Mouse (Mus musculus) midbrain, embryonic 10.5 days (tissue): ENCODE data around the gene Cdc34b. TPM values are rescaled to one million over a fixed set of nuclear protein-coding genes. Genes with fewer than 3 reads are reported as not detected.
A peak's percentile ranks its signal among the peaks of the same experiment; 100 is the strongest.

Experiments used
- DNase-seq: peaks from one replicate; pipeline ENCODE4 v3.0.0-alpha.2; 2017; ENCODE audit warnings: low spot score
- H3K27ac ChIP-seq: fragments of 300-500 bp; sonication (generic); replicated peaks from 2 replicates; pipeline ENCODE4 v1.5.1; 2016; ENCODE audit warnings: mild to moderate bottlenecking
- H3K27me3 ChIP-seq: fragments of 300-500 bp; sonication (generic); 2 replicates; pipeline ENCODE4 v1.6.1; 2016; ENCODE audit warnings: low read depth, mild to moderate bottlenecking; ENCODE audit not compliant: poor library complexity, severe bottlenecking
- H3K36me3 ChIP-seq: fragments of 300-500 bp; sonication (generic); 2 replicates; pipeline ENCODE4 v1.6.1; 2016; ENCODE audit warnings: mild to moderate bottlenecking, moderate library complexity
- H3K4me1 ChIP-seq: fragments of 300-500 bp; sonication (generic); 2 replicates; pipeline ENCODE4 v1.6.1; 2016
- H3K4me3 ChIP-seq: fragments of 300-500 bp; sonication (generic); 2 replicates; pipeline ENCODE4 v1.5.1; 2016; ENCODE audit warnings: mild to moderate bottlenecking, moderate library complexity
- H3K9me3 ChIP-seq: fragments of 300-500 bp; sonication (generic); replicated peaks from 2 replicates; pipeline ENCODE4 v1.6.1; 2016; ENCODE audit warnings: mild to moderate bottlenecking
- WGBS: fragments of 180-500 bp; shearing (Covaris S2); methylation state at CpG from one replicate; pipeline ENCODE4 v1.1.7; 2016; 5-methylcytosine and 5-hydroxymethylcytosine counted together
- polyA plus RNA-seq: library from polyadenylated mRNA; unstranded; fragments of >200 nt; fragmentation: Nextera tagmentation; extraction: Ambion mirVana; gene quantifications from 2 replicates; pipeline ENCODE4 v1.2.1, GENCODE M21; 2016

The Cdc34b gene
- polyA plus RNA-seq, 1 experiment from 2014 or later = 0.20 TPM

- no peak for DNase-seq
- Histone ChIP-seq H3K36me3 (no peaks in the 10 kb centered on the region), H3K9me3 (no peaks in the 10 kb centered on the region), H3K4me1 (no peaks in the 10 kb centered on the region), H3K4me3 (no peak overlapping the region), H3K27ac (no peak overlapping the region), H3K27me3 (no peaks in the 10 kb centered on the region; the same call in 1 of the 2 replicates)
- WGBS = 91% methylated on average over 3 of the region's 3 CpGs
These were observed 18.8 kb downstream of the Cdc34b start for GRCm38 (mm10) chr11:94760364-94760763.

GRCm38 (mm10) chr11:94760799-94761198 lies 19.2 kb downstream of the Cdc34b start:
- H3K27me3 ChIP-seq = no peaks in the 10 kb centered on the region; the same call in 1 of the 2 replicates
- H3K27ac ChIP-seq = no peak overlapping the region
- no peak overlapping the region for H3K4me3 ChIP-seq
- no peak for DNase-seq
- H3K36me3 ChIP-seq = no peaks in the 10 kb centered on the region
- H3K4me1 ChIP-seq = no peaks in the 10 kb centered on the region
- 78% methylated on average over 7 of the region's 7 CpGs for WGBS
- H3K9me3 ChIP-seq = no peaks in the 10 kb centered on the region

GRCm38 (mm10) chr11:94762281-94762680 lies 20.7 kb downstream of the Cdc34b start:
- DNase-seq = no peak
- H3K27me3 ChIP-seq = no peaks in the 10 kb centered on the region

GRCm38 (mm10) chr11:94762775-94763174 lies 21.2 kb downstream of the Cdc34b start:
- no peak overlapping the region for H3K27ac ChIP-seq
- no peak for DNase-seq
- no peaks in the 10 kb centered on the region for H3K9me3 ChIP-seq
- no peaks in the 10 kb centered on the region for H3K4me1 ChIP-seq
- H3K36me3 ChIP-seq = no peaks in the 10 kb centered on the region
- H3K27me3 ChIP-seq = no peaks in the 10 kb centered on the region
- 37% methylated on average over 6 of the region's 6 CpGs for WGBS
- no peak overlapping the region for H3K4me3 ChIP-seq

More at GRCm38 (mm10) chr11:94762281-94762680, 20.7 kb downstream of the Cdc34b start:
- no peak overlapping the region for H3K4me3 ChIP-seq
- 83% methylated on average over 1 of the region's 1 CpGs for WGBS
- H3K36me3 ChIP-seq = no peaks in the 10 kb centered on the region
- H3K27ac ChIP-seq = no peak overlapping the region
- no peaks in the 10 kb centered on the region for H3K4me1 ChIP-seq
- H3K9me3 ChIP-seq = no peaks in the 10 kb centered on the region

GRCm38 (mm10) chr11:94767241-94767640 lies 25.7 kb downstream of the Cdc34b start:
- H3K9me3 ChIP-seq = no peaks in the 10 kb centered on the region
- H3K4me3 ChIP-seq = no peak overlapping the region
- H3K27ac ChIP-seq = no peak overlapping the region
- H3K36me3 ChIP-seq = no peaks in the 10 kb centered on the region
- H3K27me3 ChIP-seq = no peaks in the 10 kb centered on the region
- 92% methylated on average over 2 of the region's 2 CpGs for WGBS
- no peak for DNase-seq
- no peaks in the 10 kb centered on the region for H3K4me1 ChIP-seq

- Histone ChIP-seq H3K4me1 (no peaks in the 10 kb centered on the region), H3K27me3 (no peaks in the 10 kb centered on the region), H3K27ac (no peak overlapping the region), H3K36me3 (no peaks in the 10 kb centered on the region), H3K9me3 (no peaks in the 10 kb centered on the region), H3K4me3 (no peak overlapping the region)
- DNase-seq = no peak
- WGBS = 81% methylated on average over 3 of the region's 3 CpGs
These were observed 30.9 kb downstream of the Cdc34b start for GRCm38 (mm10) chr11:94772363-94773055.

GRCm38 (mm10) chr11:94773851-94774250 lies 32.3 kb downstream of the Cdc34b start:
- no peak for DNase-seq
- Histone ChIP-seq H3K4me3 (no peak overlapping the region), H3K27me3 (no peaks in the 10 kb centered on the region), H3K4me1 (no peaks in the 10 kb centered on the region), H3K27ac (no peak overlapping the region), H3K36me3 (no peaks in the 10 kb centered on the region), H3K9me3 (no peaks in the 10 kb centered on the region)
- 77% methylated on average over 1 of the region's 1 CpGs for WGBS

- Histone ChIP-seq H3K4me1 (no peaks in the 10 kb centered on the region), H3K9me3 (no peaks in the 10 kb centered on the region), H3K27ac (no peak overlapping the region), H3K4me3 (no peak overlapping the region), H3K36me3 (no peaks in the 10 kb centered on the region), H3K27me3 (no peaks in the 10 kb centered on the region)
- DNase-seq = no peak
- WGBS = 90% methylated on average over 5 of the region's 5 CpGs
These were observed 33.4 kb downstream of the Cdc34b start for GRCm38 (mm10) chr11:94774887-94775497.

- no peaks in the 10 kb centered on the region for H3K36me3 ChIP-seq
- DNase-seq = no peak
- H3K4me3 ChIP-seq = no peak within 1 kb of the TSS
- no peaks in the 10 kb centered on the region for H3K4me1 ChIP-seq
- no peak within 1 kb of the TSS for H3K27ac ChIP-seq
- no peaks in the 10 kb centered on the region for H3K9me3 ChIP-seq
- H3K27me3 ChIP-seq = no peaks in the 10 kb centered on the region
These were observed 41.0 kb downstream of the Cdc34b start, which contains the start of gene Tmem92 for GRCm38 (mm10) chr11:94782603-94783002. Gene Tmem92, minus strand, starts transcription at chr11:94782703.

- peak; percentile 51 for DNase-seq
- Histone ChIP-seq H3K9me3 (no peaks in the 10 kb centered on the region), H3K36me3 (no peaks in the 10 kb centered on the region), H3K4me3 (no peak overlapping the region), H3K4me1 (no peaks in the 10 kb centered on the region), H3K27me3 (no peaks in the 10 kb centered on the region), H3K27ac (no peak overlapping the region)
- 23% methylated on average over 2 of the region's 2 CpGs for WGBS
These were observed 43.7 kb downstream of the Cdc34b start for GRCm38 (mm10) chr11:94785247-94785646.

GRCm38 (mm10) chr11:94791700-94792099 lies 50.1 kb downstream of the Cdc34b start:
- H3K9me3 ChIP-seq = no peaks in the 10 kb centered on the region
- H3K27me3 ChIP-seq = no peaks in the 10 kb centered on the region
- H3K4me1 ChIP-seq = no peaks in the 10 kb centered on the region
- no peak overlapping the region for H3K4me3 ChIP-seq
- DNase-seq = no peak
- no peaks in the 10 kb centered on the region for H3K36me3 ChIP-seq
- H3K27ac ChIP-seq = no peak overlapping the region
